Mouse (Mus musculus): ENCODE measurements around the gene Igf2r. TPM values are rescaled to one million over a fixed set of nuclear protein-coding genes. Genes with fewer than 3 reads are reported as not detected.

The Igf2r gene
- polyA plus RNA-seq, 1 experiment, result 27.5 TPM

DNA sequence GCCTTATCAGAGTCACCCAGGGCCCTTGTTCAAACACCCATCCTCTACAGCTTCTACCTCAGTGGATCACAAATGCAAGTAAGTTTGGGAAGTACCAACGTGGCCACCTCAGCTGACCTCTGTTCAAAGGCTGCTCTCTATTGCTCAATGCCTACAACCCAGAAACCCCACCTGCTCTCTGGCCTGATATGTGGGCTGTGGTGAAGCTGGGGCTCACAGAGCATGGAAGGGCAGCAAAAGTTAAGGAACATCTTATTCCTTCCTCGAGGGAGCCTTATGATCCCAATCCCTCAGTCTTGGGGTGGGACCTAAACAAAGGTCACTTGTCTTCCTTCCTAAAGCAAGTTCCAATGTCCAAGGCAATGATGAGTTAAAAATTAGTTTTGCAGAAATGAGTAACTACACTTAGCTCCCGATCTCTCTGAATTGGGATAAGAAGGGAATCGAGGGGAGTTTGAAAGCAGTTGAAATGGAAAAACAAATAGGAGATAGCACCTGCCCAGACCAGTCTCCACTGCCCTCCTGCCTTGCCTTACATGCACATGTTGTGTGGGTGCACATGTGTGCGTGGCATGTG lies 98.3 kb downstream of the Igf2r start:
- DNase-seq, result no peak
- H3K4me3 ChIP-seq (replicated peaks; ENCODE audit: extremely low read depth, low read depth, low read length), result no peak overlapping the region
- TF ChIP-seq CTCF (IDR thresholded peaks at IDR 0.05; ENCODE audit: insufficient read depth, low read length), result no peak
- no peak for TF ChIP-seq POLR2A (IDR thresholded peaks at IDR 0.05; ENCODE audit: borderline replicate concordance, extremely low read depth, low read depth, low read length)
- H3K4me1 ChIP-seq (ENCODE audit: control insufficient read depth, insufficient read depth, low read length), result no peaks in the 10 kb centered on the region
- 79% methylated on average over 5 of the region's 5 CpGs for WGBS

DNA sequence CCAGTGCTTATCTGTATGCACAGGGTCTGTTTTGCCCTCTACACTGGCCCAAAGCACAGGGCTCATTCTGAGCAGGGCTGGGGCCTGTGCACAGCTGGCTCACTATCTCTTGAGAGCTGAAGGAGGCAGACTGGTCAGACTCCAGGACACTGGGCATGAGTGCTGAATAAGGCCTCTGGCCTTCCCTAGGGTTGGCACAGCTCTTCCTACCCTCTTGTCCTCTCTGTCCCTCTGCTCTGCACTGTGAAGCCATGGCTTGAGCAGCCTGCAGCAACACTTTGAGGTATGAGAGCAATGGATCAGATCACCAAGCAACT lies 100.1 kb downstream of the Igf2r start:
- no peaks in the 10 kb centered on the region for H3K4me1 ChIP-seq (ENCODE audit: control insufficient read depth, insufficient read depth, low read length)
- no peak for DNase-seq
- TF ChIP-seq CTCF (IDR thresholded peaks at IDR 0.05; ENCODE audit: insufficient read depth, low read length) (no peak), POLR2A (IDR thresholded peaks at IDR 0.05; ENCODE audit: borderline replicate concordance, extremely low read depth, low read depth, low read length) (no peak)
- H3K4me3 ChIP-seq (replicated peaks; ENCODE audit: extremely low read depth, low read depth, low read length), result no peak overlapping the region

DNA sequence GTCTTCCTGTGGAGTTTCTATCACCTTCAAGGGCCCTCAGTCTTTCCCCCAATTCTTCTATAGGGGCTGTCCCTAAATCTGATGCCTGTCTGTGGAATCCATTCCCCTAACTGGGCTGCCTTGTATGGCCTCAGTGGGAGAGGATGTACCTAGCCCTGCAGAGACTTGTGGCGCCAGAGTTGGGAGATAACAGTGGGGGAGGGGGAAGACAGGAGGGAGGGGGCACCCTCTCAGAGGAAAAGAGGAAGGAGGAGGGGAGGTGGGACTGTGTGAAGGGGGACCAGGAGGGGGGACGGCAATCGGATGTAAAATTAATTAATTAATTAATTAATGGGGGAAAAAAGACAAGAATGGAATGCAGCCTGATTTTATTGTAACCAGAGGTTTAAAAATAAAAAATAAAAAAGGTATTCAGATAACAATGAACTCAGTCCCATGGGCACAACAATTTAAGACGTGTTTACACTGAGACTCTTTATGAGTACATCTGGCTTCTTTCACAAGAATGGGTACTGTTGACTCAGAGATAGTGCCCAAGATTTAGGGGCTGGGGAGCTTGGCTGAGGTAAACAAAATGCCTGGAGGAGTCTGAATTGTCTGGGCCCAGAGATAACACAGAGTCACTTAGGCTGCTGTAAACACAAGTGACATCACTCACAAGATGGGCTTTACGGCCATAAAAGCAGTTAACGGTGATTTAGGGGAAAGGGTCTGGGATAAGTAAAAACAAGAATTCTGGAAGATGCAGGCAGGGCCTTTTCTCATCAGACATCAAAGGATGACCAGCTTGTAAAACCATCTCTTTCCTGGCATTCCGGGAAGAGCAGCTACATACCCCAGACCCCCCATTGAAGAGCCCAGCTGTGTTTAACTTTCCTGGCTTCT lies 100.7 kb downstream of the Igf2r start:
- Histone ChIP-seq H3K4me1 (ENCODE audit: control insufficient read depth, insufficient read depth, low read length) (no peaks in the 10 kb centered on the region), H3K4me3 (replicated peaks; ENCODE audit: extremely low read depth, low read depth, low read length) (no peak overlapping the region)
- no peak for TF ChIP-seq CTCF (IDR thresholded peaks at IDR 0.05; ENCODE audit: insufficient read depth, low read length)
- TF ChIP-seq POLR2A (IDR thresholded peaks at IDR 0.05; ENCODE audit: borderline replicate concordance, extremely low read depth, low read depth, low read length), result no peak
- DNase-seq, result no peak
- 39% methylated on average over 7 of the region's 7 CpGs for WGBS

DNA sequence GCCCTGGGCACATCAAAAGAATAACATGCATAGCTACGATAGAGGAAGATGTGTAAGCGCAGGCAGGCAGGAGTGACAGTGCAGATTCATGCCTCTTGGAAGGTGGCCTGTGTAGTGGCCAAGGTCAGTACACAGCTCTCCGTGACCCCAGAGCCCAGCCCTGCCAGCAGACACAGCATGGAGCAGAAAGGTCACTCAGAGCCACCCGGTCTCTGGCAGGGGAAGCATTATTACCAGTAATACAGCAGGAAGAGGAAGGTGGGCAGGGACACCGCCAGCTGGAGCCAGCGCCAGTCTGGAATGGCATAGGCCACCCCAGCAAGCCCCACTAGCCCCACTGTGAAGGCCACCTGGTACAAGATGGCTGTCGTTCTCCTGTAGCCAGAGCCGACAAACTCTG lies 105.3 kb downstream of the Igf2r start:
- no peak for DNase-seq
- Histone ChIP-seq H3K4me3 (replicated peaks; ENCODE audit: extremely low read depth, low read depth, low read length) (no peak overlapping the region), H3K4me1 (ENCODE audit: control insufficient read depth, insufficient read depth, low read length) (no peaks in the 10 kb centered on the region)
- TF ChIP-seq CTCF (IDR thresholded peaks at IDR 0.05; ENCODE audit: insufficient read depth, low read length), result no peak
- no peak for TF ChIP-seq POLR2A (IDR thresholded peaks at IDR 0.05; ENCODE audit: borderline replicate concordance, extremely low read depth, low read depth, low read length)
- 74% methylated on average over 8 of the region's 8 CpGs for WGBS

DNA sequence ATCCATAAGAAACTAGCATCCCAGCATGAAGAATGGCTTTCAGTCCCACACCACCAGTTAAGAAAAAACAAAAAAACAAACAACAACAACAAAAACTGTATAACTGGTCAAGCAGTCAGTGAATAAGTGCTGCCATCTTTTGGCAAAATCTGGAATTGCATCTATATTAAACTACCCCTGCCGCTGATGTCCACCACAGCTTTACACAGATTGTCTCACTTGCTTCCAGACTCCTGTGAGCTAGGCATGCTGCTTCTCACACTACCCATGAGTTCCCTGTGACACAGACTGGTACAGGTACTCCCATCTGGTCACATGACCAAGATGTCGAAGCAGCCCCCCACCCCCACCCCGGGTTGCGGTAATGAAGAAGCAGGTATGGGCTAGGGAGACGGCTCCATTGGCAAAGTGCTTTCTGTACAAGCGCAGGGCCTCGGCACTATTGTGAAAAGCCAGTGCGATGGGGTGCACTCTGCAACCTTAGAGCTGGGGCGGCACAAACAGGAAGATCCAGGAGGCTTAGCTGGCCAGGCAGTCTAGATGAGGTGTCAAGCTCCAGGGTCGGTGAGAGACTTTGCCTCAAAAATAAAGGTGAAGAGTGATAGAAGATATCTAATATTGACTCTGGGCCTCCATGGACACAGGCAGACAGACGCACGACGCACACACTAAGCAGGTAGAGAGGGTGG lies 108.7 kb downstream of the Igf2r start:
- 67% methylated on average over 13 of the region's 13 CpGs for WGBS
- TF ChIP-seq CTCF (IDR thresholded peaks at IDR 0.05; ENCODE audit: insufficient read depth, low read length), result 0 out of 2 replicates have a peak, but pooled peaks have one; percentile 13
- TF ChIP-seq POLR2A (IDR thresholded peaks at IDR 0.05; ENCODE audit: borderline replicate concordance, extremely low read depth, low read depth, low read length), result no peak
- no peaks in the 10 kb centered on the region for H3K4me1 ChIP-seq (ENCODE audit: control insufficient read depth, insufficient read depth, low read length)
- DNase-seq, result no peak
- no peak overlapping the region for H3K4me3 ChIP-seq (replicated peaks; ENCODE audit: extremely low read depth, low read depth, low read length)

DNA sequence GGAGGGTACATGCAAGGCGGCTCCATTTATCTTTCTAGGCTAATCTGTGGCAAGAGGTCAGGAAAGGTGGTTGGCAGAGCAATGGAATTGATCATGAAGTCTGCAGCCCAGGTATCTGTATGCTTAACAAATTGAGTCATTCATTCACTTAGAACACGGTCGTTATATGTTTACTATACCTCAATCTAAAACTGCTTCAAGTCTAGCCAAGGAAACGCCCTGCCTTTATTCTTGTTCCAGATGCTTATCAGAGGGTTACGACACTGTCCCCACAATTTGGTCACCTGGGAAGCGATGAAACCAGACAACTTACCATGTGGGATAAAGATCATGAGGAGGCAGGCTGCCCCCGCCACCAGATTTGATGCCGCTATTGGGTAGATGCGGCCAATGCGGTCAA lies 110.2 kb downstream of the Igf2r start:
- TF ChIP-seq POLR2A (IDR thresholded peaks at IDR 0.05; ENCODE audit: borderline replicate concordance, extremely low read depth, low read depth, low read length) (no peak), CTCF (IDR thresholded peaks at IDR 0.05; ENCODE audit: insufficient read depth, low read length) (no peak)
- Histone ChIP-seq H3K4me1 (ENCODE audit: control insufficient read depth, insufficient read depth, low read length) (no peaks in the 10 kb centered on the region), H3K4me3 (replicated peaks; ENCODE audit: extremely low read depth, low read depth, low read length) (no peak overlapping the region)
- DNase-seq, result no peak
- 81% methylated on average over 10 of the region's 10 CpGs for WGBS

DNA sequence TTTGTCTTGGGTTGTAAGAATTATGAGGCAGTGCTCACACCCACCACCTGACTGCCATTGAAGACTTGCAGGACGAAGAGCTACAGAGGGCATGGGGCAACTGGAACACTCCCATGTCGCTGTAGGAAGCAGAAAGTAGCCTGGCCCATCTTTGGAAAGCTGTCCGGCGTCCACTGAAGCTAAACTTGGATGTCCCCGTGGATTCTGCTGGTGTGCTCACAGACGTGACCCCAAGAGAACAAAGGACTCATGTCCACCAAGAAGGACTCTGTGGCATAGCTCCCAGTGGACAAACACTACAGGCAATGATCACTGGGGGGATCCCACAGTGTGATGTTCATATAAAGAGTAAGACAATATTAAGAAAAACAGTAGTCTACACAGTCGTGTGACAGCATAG lies 110.7 kb downstream of the Igf2r start:
- Histone ChIP-seq H3K4me3 (replicated peaks; ENCODE audit: extremely low read depth, low read depth, low read length) (no peak overlapping the region), H3K4me1 (ENCODE audit: control insufficient read depth, insufficient read depth, low read length) (no peaks in the 10 kb centered on the region)
- DNase-seq, result no peak
- TF ChIP-seq CTCF (IDR thresholded peaks at IDR 0.05; ENCODE audit: insufficient read depth, low read length), result no peak
- no peak for TF ChIP-seq POLR2A (IDR thresholded peaks at IDR 0.05; ENCODE audit: borderline replicate concordance, extremely low read depth, low read depth, low read length)
- 78% methylated on average over 7 of the region's 7 CpGs for WGBS

DNA sequence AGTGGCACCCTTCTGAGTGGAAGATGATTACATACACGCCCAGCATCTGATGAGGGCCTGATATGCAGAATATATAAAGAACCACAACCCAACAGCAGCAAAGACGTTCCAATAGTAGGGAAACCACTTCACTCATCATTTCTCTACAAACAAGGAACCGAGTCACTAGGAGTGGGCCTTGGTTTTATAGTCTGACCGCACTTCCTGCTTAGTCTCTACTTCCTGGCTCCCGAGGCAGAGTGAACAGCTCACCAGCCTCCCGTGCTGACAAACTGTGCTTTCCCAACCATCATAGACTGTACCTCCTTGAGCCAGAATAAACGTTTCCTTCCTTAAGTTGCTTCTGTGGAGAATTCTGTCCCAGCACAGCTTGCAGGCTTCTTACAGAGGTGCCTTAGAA lies 113.6 kb downstream of the Igf2r start:
- H3K4me3 ChIP-seq (replicated peaks; ENCODE audit: extremely low read depth, low read depth, low read length), result no peak overlapping the region
- H3K4me1 ChIP-seq (ENCODE audit: control insufficient read depth, insufficient read depth, low read length), result no peaks in the 10 kb centered on the region
- no peak for TF ChIP-seq POLR2A (IDR thresholded peaks at IDR 0.05; ENCODE audit: borderline replicate concordance, extremely low read depth, low read depth, low read length)
- TF ChIP-seq CTCF (IDR thresholded peaks at IDR 0.05; ENCODE audit: insufficient read depth, low read length), result no peak
- 38% methylated on average over 7 of the region's 7 CpGs for WGBS
- DNase-seq, result no peak

DNA sequence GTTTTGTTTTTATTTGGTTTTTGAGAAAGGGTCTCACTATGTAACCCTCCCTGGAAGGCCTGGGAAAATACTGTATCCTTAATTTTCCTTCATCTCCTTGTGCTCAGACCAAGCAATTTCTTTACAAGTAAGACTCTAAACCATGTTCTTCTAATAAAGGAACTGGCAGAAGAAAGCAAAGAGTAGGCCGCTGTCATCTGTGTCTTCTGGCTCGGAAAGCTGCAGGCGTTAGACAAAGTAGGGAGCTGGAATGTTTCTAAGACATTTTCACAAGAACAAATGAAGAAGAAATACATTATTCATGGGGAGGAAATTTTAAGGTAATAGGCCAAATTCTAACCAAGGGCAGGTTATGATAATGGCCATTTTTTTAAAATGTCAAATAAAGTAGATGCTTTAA lies 115.4 kb downstream of the Igf2r start:
- no peak for TF ChIP-seq POLR2A (IDR thresholded peaks at IDR 0.05; ENCODE audit: borderline replicate concordance, extremely low read depth, low read depth, low read length)
- TF ChIP-seq CTCF (IDR thresholded peaks at IDR 0.05; ENCODE audit: insufficient read depth, low read length), result no peak
- 85% methylated on average over 3 of the region's 3 CpGs for WGBS
- no peak for DNase-seq
- Histone ChIP-seq H3K4me3 (replicated peaks; ENCODE audit: extremely low read depth, low read depth, low read length) (no peak overlapping the region), H3K4me1 (ENCODE audit: control insufficient read depth, insufficient read depth, low read length) (no peaks in the 10 kb centered on the region)
